Mouse (Mus musculus) adrenal gland, adult 18-20 months (tissue): ENCODE data around the gene 1700047I17Rik2. TPM values are rescaled to one million over a fixed set of nuclear protein-coding genes. Genes with fewer than 3 reads are reported as not detected.
"Not testable (repeated sequence)": the region's sequence is repeated elsewhere in the genome, so short reads cannot be mapped to it uniquely, and the experiment has no call there.

ENCODE experiments used
- DNase-seq, 2 experiments: peaks; one replicate each; pipeline ENCODE4 v3.0.0; 2021 to 2022; ENCODE audit warnings: low spot score in 2 of 2
- long read RNA-seq, 2 experiments: library from polyadenylated mRNA; stranded (forward); transcript quantifications; one replicate each; pipeline ENCODE4 v2.0.0; 2021
- total RNA-seq, 2 experiments: library from RNA; stranded (reverse); gene quantifications; 1 replicate in 1 of 2; 2 replicates in 1 of 2; pipeline ENCODE4 v1.2.3; 2021

The 1700047I17Rik2 gene
- 10 to 100 TPM in 1 of 2 experiments, not detected in 1; 10.9 TPM for total RNA-seq
- long read RNA-seq, experiment 1, transcript 1700047I17Rik2-201 (5 exons, 3,863 nt): major isoform, 6 of 10 reads
- long read RNA-seq, experiment 1, partial matches to known transcripts: 1 of 10 reads
- long read RNA-seq, experiment 1, other reads (novel, unspliced or antisense): 3 of 10 reads
- long read RNA-seq, experiment 2, transcript 1700047I17Rik2-201 (5 exons, 3,863 nt): major isoform, 22 of 24 reads
- long read RNA-seq, experiment 2, partial matches to known transcripts: 0 of 24 reads
- long read RNA-seq, experiment 2, other reads (novel, unspliced or antisense): 2 of 24 reads

DNA sequence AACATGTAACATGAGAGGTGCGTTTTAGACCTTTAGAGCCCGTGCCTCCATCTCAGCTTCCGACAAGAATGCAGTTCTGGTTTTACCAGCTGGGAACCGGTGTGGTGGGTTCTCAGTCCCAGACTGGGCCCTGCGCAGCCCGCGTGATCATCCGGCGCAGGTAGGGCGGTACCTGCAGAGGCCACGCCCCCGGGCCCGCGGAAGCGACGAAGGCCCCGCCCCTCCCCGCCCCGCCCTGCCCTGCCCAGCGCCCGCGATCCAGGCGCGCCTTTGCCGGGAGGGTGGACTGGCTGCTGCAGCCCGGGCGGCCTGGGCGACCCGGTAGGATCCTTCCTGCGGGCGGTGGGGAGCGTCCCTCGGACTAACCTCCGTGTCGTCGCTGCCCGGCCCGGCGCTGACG is at the start of gene 1700047I17Rik2:
1700047I17Rik2 (plus strand) TSS at position 287 of the 400 bp plus-strand sequence.
- not testable (repeated sequence) for DNase-seq

DNA sequence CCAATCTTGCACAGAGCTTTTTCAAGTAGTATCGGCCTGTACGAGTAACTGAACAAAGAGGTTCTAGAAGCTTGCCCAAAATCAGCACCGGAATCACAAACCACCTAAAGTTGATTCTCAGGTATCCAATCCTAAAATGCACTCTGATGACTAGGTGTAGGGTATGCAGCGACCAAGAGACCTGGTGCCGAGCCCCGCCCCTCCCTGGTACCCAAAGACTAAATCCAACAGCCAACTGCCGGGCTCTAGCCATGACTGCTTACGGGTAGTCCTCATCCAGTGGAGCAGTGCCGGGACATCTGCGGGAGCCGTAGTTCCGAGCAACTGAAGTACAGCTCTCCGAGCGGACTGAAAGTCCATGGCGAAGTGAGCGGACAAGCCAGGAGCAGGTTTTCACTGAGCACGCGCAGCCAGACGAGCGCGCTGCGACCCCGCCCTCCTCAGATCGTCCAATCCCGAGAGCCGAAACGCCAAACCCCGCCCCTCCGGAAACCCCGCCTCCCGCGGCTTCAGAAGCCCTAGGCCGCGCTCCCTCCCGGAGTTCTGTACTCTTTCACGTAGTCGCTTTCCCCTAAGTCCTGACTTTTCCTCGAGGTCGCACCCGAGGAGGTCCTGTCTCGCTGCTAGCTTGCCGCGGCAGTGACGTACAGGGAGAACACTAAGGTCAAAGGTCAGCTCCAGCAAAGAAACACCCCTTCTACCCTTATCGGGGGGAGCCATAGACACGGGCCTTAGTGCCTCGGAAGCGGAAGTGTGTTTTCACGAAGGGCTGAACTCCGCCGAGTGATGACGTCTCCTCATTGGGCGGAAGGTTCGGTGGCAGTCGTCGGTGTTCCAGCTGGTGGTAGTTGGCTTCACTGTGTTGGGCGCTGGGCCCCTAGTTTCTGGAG is 44.6 kb upstream of the 1700047I17Rik2 start, which contains the start of gene Srp54b:
Srp54b (plus strand) TSS at position 546 of the 890 bp plus-strand sequence.
- not testable (repeated sequence) for DNase-seq

DNA sequence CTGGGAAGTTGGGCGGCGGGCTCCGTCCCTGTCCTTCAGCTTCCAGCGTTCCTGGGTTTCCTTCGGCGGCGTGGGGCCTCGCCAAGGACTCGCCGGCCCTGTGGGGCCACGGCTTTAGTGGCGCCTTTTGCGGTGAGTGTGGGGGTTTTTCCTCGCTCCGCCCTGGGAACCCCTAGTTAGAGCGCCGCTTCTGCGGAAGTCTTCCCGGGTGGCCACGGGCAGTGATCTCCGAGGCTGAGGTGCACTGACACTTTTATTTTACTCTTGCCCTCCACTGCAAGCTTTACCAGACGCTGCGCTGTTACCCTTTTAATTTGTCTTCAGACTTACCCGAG is 44.0 kb upstream of the 1700047I17Rik2 start:
- DNase-seq: not testable (repeated sequence)

DNA sequence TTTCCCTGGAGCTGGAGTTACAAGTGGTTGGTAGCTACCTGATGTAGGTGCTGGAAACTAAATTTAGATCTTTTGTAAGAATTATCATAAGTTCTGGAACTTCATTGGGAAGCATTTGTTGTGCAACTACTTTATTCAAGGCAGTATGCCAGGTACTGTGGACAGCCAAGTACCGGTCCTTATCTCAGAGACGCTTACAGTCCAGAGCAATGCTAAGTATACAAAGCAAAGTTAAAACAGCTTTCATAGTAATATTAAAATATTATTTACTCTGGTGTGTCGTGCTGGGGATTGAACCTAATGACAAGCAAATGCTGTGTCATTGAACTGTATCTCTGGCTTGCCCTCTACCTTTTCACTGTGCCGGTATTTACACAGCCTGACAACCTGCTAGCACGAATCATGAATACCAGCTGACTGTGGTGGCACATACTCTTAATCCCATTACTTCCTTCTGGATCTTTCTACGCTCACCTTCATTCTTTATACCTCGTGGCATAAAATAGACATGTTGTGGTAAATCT is 32.3 kb upstream of the 1700047I17Rik2 start:
- not testable (repeated sequence) for DNase-seq

DNA sequence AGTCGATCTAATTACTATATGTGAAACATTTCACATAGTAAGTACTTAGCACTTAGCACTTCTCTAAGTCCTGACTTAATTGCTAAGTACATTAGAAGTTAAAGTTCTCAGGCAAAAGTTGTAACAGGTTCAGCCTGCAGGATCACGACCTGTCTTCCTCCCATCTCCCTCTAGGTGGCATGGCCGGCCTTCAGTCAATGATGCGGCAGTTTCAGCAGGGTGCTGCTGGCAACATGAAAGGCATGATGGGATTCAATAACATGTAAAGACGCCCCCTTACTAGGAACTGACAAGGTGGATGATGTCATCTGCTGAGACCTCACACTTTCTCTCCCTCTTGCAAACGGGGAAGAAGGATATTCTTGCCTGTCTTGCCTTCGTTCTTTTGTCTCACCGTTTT is 11.7 kb upstream of the 1700047I17Rik2 start:
- DNase-seq: not testable (repeated sequence)

DNA sequence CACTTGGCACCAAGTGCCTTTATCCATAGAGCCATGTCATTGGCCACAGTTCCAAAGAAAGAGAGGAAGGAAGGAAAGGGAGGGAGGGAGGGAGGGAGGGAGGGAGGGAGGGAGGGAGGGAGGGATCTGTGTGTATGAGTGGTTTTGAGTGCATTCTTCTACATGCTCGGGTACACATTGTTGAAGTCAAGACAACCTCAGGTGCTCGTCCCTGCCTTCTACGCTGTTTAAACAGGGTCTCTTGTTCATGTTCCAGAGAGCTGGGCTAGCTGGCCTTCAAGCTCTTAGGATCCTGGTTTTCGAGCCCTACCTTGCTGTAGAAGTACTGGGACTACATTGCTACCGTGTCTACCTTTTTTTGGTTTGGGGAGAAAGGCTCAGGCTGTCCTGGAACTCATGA is 10.3 kb upstream of the 1700047I17Rik2 start:
- not testable (repeated sequence) for DNase-seq

DNA sequence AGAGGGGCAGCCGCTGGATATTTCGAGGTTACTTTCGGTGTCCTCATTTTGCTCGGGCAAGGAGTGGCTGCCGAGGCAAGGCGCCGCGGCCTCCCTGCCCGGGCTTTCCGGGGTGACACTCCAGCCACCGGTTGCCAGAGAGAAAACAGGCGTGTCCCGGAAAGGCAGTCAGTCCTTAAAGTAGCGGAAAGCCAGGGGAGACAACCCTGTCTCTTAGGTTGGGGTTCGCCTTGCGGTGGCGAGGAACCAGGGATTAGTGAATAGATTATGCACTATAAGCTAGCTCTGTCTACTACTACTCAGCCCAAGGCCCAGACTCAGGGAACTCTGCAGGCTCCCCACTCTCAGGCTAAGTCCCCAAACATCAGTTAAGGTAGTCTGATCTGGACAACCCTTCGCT is 407 bp downstream of the 1700047I17Rik2 start:
- not testable (repeated sequence) for DNase-seq

DNA sequence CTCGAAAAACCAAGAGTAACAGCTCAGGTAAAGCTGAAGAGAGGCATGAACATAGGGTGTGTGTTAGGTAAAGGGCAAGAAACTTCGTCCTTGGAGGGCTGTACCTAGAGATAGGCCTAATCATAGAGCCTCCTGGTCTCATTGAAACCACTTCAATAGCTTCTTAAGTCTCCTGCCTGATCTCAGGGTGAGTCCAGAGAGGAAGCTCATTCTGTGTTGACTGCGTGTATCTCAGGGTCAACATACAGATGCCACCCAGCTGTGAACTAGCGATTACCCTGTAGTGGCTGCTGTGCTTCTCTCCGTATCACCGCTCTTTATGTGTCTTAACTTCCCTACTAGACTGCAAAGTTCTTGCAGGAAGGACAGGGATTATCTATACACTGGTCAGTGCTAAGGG is 13.6 kb downstream of the 1700047I17Rik2 start:
- not testable (repeated sequence) for DNase-seq

DNA sequence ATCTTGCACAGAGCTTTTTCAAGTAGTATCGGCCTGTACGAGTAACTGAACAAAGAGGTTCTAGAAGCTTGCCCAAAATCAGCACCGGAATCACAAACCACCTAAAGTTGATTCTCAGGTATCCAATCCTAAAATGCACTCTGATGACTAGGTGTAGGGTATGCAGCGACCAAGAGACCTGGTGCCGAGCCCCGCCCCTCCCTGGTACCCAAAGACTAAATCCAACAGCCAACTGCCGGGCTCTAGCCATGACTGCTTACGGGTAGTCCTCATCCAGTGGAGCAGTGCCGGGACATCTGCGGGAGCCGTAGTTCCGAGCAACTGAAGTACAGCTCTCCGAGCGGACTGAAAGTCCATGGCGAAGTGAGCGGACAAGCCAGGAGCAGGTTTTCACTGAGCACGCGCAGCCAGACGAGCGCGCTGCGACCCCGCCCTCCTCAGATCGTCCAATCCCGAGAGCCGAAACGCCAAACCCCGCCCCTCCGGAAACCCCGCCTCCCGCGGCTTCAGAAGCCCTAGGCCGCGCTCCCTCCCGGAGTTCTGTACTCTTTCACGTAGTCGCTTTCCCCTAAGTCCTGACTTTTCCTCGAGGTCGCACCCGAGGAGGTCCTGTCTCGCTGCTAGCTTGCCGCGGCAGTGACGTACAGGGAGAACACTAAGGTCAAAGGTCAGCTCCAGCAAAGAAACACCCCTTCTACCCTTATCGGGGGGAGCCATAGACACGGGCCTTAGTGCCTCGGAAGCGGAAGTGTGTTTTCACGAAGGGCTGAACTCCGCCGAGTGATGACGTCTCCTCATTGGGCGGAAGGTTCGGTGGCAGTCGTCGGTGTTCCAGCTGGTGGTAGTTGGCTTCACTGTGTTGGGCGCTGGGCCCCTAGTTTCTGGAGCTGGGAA is 30.5 kb downstream of the 1700047I17Rik2 start, which contains the start of gene Srp54c:
Srp54c (plus strand) TSS at position 543 of the 894 bp plus-strand sequence.
- DNase-seq: not testable (repeated sequence)

DNA sequence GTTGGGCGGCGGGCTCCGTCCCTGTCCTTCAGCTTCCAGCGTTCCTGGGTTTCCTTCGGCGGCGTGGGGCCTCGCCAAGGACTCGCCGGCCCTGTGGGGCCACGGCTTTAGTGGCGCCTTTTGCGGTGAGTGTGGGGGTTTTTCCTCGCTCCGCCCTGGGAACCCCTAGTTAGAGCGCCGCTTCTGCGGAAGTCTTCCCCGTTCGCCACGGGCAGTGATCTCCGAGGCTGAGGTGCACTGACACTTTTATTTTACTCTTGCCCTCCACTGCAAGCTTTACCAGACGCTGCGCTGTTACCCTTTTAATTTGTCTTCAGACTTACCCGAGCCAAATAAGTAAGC is 31.1 kb downstream of the 1700047I17Rik2 start:
- DNase-seq: peak in 1 of 2 experiments; percentile 4

DNA sequence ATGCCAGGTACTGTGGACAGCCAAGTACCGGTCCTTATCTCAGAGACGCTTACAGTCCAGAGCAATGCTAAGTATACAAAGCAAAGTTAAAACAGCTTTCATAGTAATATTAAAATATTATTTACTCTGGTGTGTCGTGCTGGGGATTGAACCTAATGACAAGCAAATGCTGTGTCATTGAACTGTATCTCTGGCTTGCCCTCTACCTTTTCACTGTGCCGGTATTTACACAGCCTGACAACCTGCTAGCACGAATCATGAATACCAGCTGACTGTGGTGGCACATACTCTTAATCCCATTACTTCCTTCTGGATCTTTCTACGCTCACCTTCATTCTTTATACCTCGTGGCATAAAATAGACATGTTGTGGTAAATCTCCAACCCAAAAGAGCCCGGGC is 42.9 kb downstream of the 1700047I17Rik2 start:
- DNase-seq: not testable (repeated sequence)

DNA sequence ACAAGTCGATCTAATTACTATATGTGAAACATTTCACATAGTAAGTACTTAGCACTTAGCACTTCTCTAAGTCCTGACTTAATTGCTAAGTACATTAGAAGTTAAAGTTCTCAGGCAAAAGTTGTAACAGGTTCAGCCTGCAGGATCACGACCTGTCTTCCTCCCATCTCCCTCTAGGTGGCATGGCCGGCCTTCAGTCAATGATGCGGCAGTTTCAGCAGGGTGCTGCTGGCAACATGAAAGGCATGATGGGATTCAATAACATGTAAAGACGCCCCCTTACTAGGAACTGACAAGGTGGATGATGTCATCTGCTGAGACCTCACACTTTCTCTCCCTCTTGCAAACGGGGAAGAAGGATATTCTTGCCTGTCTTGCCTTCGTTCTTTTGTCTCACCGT is 62.6 kb downstream of the 1700047I17Rik2 start:
- not testable (repeated sequence) for DNase-seq

DNA sequence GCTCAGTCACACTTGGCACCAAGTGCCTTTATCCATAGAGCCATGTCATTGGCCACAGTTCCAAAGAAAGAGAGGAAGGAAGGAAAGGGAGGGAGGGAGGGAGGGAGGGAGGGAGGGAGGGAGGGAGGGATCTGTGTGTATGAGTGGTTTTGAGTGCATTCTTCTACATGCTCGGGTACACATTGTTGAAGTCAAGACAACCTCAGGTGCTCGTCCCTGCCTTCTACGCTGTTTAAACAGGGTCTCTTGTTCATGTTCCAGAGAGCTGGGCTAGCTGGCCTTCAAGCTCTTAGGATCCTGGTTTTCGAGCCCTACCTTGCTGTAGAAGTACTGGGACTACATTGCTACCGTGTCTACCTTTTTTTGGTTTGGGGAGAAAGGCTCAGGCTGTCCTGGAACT is 64.0 kb downstream of the 1700047I17Rik2 start:
- not testable (repeated sequence) for DNase-seq

Other genes with a start within 250 kb of the 1700047I17Rik2 start
- not detected for gene Gm20403, start 213.1 kb upstream of the 1700047I17Rik2 start, total RNA-seq
- gene Baz1a, start 185.2 kb upstream of the 1700047I17Rik2 start, total RNA-seq: 10 to 100 TPM; 22.8 to 23.0 TPM
- 10 to 100 TPM; 10.7 to 11.1 TPM for gene 2700097O09Rik, start 119.5 kb upstream of the 1700047I17Rik2 start, total RNA-seq
- gene Srp54a, start 119.3 kb upstream of the 1700047I17Rik2 start, total RNA-seq: 100 to 1,000 TPM; 105 to 206 TPM
- 10 to 100 TPM in 1 of 2 experiments, 1 to 10 TPM in 1; 4.3 to 11.8 TPM for gene Fam177a, start 75.1 kb upstream of the 1700047I17Rik2 start, total RNA-seq
- gene Srp54b, start 44.5 kb upstream of the 1700047I17Rik2 start, total RNA-seq: 100 to 1,000 TPM in 1 of 2 experiments, 10 to 100 TPM in 1; 65.4 to 130 TPM
- gene Srp54c, start 30.6 kb downstream of the 1700047I17Rik2 start, total RNA-seq: 10 to 100 TPM; 38.0 to 74.2 TPM
- gene 1110008L16Rik, start 100.0 kb downstream of the 1700047I17Rik2 start, total RNA-seq: 10 to 100 TPM; 11.3 to 15.2 TPM
- 10 to 100 TPM; 11.8 to 12.5 TPM for gene Ppp2r3c, start 103.4 kb downstream of the 1700047I17Rik2 start, total RNA-seq
- 100 to 1,000 TPM; 230 to 239 TPM for gene Psma6, start 184.6 kb downstream of the 1700047I17Rik2 start, total RNA-seq